Mouse (Mus musculus) limb, embryonic 15.5 days (tissue): ENCODE measurements around the gene Runx1. TPM values are rescaled to one million over a fixed set of nuclear protein-coding genes. Genes with fewer than 3 reads are reported as not detected.

Source experiments
- ATAC-seq: fragments of 200-750 bp; cut with Nextera tagmentation; 2 replicates; pipeline ENCODE4 v1.8.0; 2017; ENCODE audit warnings: low read depth, moderate TSS enrichment; ENCODE audit not compliant: insufficient number of reproducible peaks, low FRiP score, low TSS enrichment
- H3K27ac ChIP-seq: fragments of 300-500 bp; sonication (generic); 2 replicates; pipeline ENCODE4 v1.5.1; 2015; ENCODE audit warnings: moderate library complexity, mild to moderate bottlenecking, inconsistent platforms
- H3K27me3 ChIP-seq: fragments of 300-500 bp; sonication (generic); 2 replicates; pipeline ENCODE4 v1.6.1; 2015; ENCODE audit warnings: inconsistent platforms
- H3K36me3 ChIP-seq: fragments of 300-500 bp; sonication (generic); 2 replicates; pipeline ENCODE4 v1.6.1; 2015; ENCODE audit warnings: inconsistent platforms
- H3K4me1 ChIP-seq: fragments of 300-500 bp; sonication (generic); 2 replicates; pipeline ENCODE4 v1.6.1; 2015; ENCODE audit warnings: inconsistent platforms
- H3K4me2 ChIP-seq: fragments of 300-500 bp; sonication (generic); 2 replicates; pipeline ENCODE4 v1.6.1; 2015; ENCODE audit warnings: mild to moderate bottlenecking, inconsistent platforms
- H3K4me3 ChIP-seq: fragments of 300-500 bp; sonication (generic); 2 replicates; pipeline ENCODE4 v1.5.1; 2015; ENCODE audit warnings: mild to moderate bottlenecking, inconsistent platforms
- H3K9ac ChIP-seq: fragments of 300-500 bp; sonication (generic); 2 replicates; pipeline ENCODE4 v1.6.1; 2015; ENCODE audit warnings: inconsistent platforms
- H3K9me3 ChIP-seq: fragments of 300-500 bp; sonication (generic); 2 replicates; pipeline ENCODE4 v1.6.1; 2016; ENCODE audit warnings: inconsistent platforms
- WGBS: fragments of 180-500 bp; shearing (Covaris S2); methylation state at CpG from one replicate; pipeline ENCODE4 v1.1.7; 2015; 5-methylcytosine and 5-hydroxymethylcytosine counted together
- polyA plus RNA-seq: library from polyadenylated mRNA; unstranded; fragments of >200 nt; fragmentation: Nextera tagmentation; extraction: Ambion mirVana; gene quantifications from 2 replicates; pipeline ENCODE4 v1.2.1, GENCODE M21; 2015

Runx1 gene
- polyA plus RNA-seq, 1 experiment from 2014 or later: 5.9 TPM

- no peak for ATAC-seq
- Histone ChIP-seq H3K4me1 (peaks cover 31% of the 10 kb centered on the region), H3K4me2 (no peak overlapping the region), H3K4me3 (no peak overlapping the region), H3K36me3 (no peaks in the 10 kb centered on the region), H3K27ac (0 out of 2 replicates have a peak overlapping the region, but pooled peaks have one; percentile 14), H3K27me3 (no peaks in the 10 kb centered on the region), H3K9ac (no peak overlapping the region), H3K9me3 (no peaks in the 10 kb centered on the region)
- 22% methylated on average over 11 of the region's 11 CpGs for WGBS
Measured at GRCm38 (mm10) chr16:92632115-92632763, 193.7 kb downstream of the Runx1 start.

- WGBS: 23% methylated on average over 6 of the region's 6 CpGs
- no peaks in the 10 kb centered on the region for H3K36me3 ChIP-seq
- no peak overlapping the region for H3K4me2 ChIP-seq
- peaks cover 36% of the 10 kb centered on the region for H3K4me1 ChIP-seq
- no peaks in the 10 kb centered on the region for H3K9me3 ChIP-seq
- H3K27ac ChIP-seq: no peak overlapping the region
- no peak overlapping the region for H3K4me3 ChIP-seq
- no peak for ATAC-seq
- H3K9ac ChIP-seq: no peak overlapping the region
- no peaks in the 10 kb centered on the region for H3K27me3 ChIP-seq
Measured at GRCm38 (mm10) chr16:92631637-92632036, 194.3 kb downstream of the Runx1 start.

GRCm38 (mm10) chr16:92630950-92631349, 195.0 kb downstream of the Runx1 start:
- Histone ChIP-seq H3K9me3 (no peaks in the 10 kb centered on the region), H3K4me1 (peaks cover 38% of the 10 kb centered on the region), H3K4me3 (no peak overlapping the region), H3K27ac (no peak overlapping the region), H3K9ac (no peak overlapping the region), H3K4me2 (no peak overlapping the region), H3K27me3 (no peaks in the 10 kb centered on the region), H3K36me3 (no peaks in the 10 kb centered on the region)
- ATAC-seq: 0 out of 2 replicates have a peak, but pooled peaks have one; percentile 27
- WGBS: 26% methylated on average over 5 of the region's 5 CpGs

- H3K27me3 ChIP-seq: no peaks in the 10 kb centered on the region
- WGBS: 99% methylated on average over 7 of the region's 7 CpGs
- H3K27ac ChIP-seq: no peak overlapping the region
Measured at GRCm38 (mm10) chr16:92629829-92630228, 196.1 kb downstream of the Runx1 start.

DNA sequence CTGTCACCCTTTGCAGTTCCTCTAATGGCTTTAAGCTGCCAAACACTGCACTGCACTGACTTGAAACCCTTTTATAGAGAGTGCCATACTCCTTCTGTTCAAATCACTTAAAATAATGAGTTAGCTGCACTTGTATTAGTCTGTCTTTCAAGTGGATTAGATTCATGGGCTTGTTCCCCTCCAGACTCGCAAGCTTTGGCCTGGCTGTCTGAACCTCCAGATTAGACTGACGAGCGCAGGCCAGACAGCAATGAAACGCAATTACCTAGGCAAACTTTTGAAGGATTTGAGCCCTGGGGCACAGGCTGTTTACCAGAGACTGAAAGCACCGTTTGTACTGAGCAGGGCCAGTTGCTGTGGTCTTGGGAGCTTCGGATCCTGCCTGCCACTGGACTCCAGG, 198.7 kb downstream of the Runx1 start:
- peak overlapping the region; percentile 33 for H3K27ac ChIP-seq
- H3K4me1 ChIP-seq: peaks cover 35% of the 10 kb centered on the region
- no peak overlapping the region for H3K4me2 ChIP-seq

More at GRCm38 (mm10) chr16:92629829-92630228, 196.1 kb downstream of the Runx1 start:
- no peak for ATAC-seq
- Histone ChIP-seq H3K4me3 (no peak overlapping the region), H3K4me2 (no peak overlapping the region), H3K4me1 (peaks cover 38% of the 10 kb centered on the region), H3K36me3 (no peaks in the 10 kb centered on the region), H3K9me3 (no peaks in the 10 kb centered on the region), H3K9ac (no peak overlapping the region)

DNA sequence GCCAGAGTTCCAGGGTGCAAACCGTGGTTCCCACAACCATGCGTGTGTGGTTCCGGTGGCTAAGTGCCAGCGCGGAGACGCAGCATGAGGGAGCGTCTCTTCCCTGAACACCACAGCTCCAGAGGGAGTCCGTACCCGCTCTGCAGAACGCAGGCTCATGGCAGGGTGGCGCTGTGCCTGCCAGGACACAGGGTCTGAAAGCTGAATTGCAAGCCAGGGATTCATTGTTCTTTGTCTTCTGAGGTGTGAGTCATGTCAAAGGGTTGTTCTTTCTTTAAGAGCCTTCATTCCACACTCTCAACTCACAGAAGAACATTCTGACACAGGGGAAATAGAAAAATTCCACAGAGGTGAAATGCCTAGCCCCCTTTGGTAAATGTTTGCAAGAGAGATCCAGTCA, 202.0 kb downstream of the Runx1 start:
- Histone ChIP-seq H3K36me3 (no peaks in the 10 kb centered on the region), H3K27ac (no peak overlapping the region), H3K9ac (no peak overlapping the region), H3K27me3 (no peaks in the 10 kb centered on the region), H3K4me2 (no peak overlapping the region), H3K9me3 (no peaks in the 10 kb centered on the region), H3K4me3 (no peak overlapping the region), H3K4me1 (peaks cover 25% of the 10 kb centered on the region)
- ATAC-seq: no peak
- 81% methylated on average over 11 of the region's 11 CpGs for WGBS

More for the DNA sequence above, 198.7 kb downstream of the Runx1 start:
- Histone ChIP-seq H3K36me3 (no peaks in the 10 kb centered on the region), H3K27me3 (no peaks in the 10 kb centered on the region), H3K4me3 (no peak overlapping the region), H3K9me3 (no peaks in the 10 kb centered on the region), H3K9ac (no peak overlapping the region)
- ATAC-seq: no peak
- WGBS: 24% methylated on average over 6 of the region's 6 CpGs

DNA sequence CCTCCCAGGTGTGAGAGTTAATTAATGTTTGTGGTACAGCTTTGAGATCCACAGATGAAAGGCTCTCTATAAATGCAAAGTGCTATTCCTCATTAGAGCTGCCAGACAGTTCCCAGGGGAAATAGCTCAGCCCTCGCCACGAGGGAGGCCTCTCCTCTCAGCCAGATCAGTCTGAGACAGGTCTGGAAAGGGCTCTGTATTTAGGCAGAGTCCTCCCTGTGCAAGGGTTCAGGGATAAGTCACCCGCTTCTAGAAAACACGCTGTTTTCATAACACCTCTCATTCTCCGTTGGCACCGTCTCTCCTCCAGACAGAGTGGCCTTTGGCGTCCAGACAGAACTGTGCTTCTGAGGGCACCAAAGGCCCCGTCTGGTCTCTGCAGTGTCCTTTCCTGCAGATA, 204.1 kb downstream of the Runx1 start:
- peaks cover 14% of the 10 kb centered on the region; the same call in 1 of the 2 replicates for H3K4me1 ChIP-seq
- no peaks in the 10 kb centered on the region for H3K27me3 ChIP-seq
- H3K9ac ChIP-seq: no peak overlapping the region
- H3K27ac ChIP-seq: no peak overlapping the region
- H3K9me3 ChIP-seq: 0 out of 2 replicates have a peak, but pooled peaks cover 2% of the 10 kb centered on the region
- no peaks in the 10 kb centered on the region for H3K36me3 ChIP-seq
- no peak overlapping the region for H3K4me2 ChIP-seq
- no peak overlapping the region for H3K4me3 ChIP-seq
- no peak for ATAC-seq
- 42% methylated on average over 8 of the region's 8 CpGs for WGBS

GRCm38 (mm10) chr16:92620841-92621518, 205.0 kb downstream of the Runx1 start:
- WGBS: 55% methylated on average over 10 of the region's 10 CpGs
- no peaks in the 10 kb centered on the region for H3K36me3 ChIP-seq

DNA sequence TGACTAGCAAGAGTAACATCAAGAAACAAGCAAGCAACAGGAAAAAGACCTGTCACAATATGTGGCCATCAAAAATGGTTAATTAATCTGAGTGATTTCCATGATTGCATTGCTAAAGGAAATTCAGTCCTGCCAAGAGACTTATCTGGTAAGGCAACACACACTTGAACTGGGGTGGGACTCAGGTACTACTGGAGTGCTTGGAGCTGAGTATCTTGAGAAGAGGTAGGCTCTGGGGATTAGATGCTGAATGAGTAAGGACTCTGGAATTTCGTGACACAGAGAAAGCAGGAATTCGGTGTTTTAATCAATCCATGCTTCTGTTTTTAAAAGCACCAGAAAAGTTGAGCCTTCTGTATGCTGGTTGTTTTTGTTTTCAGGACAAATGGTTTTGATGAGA, 209.1 kb downstream of the Runx1 start:
- Histone ChIP-seq H3K4me1 (peaks cover 8% of the 10 kb centered on the region; the same call in 1 of the 2 replicates), H3K27me3 (no peaks in the 10 kb centered on the region), H3K4me3 (no peak overlapping the region), H3K9me3 (0 out of 2 replicates have a peak, but pooled peaks cover 2% of the 10 kb centered on the region), H3K36me3 (no peaks in the 10 kb centered on the region), H3K4me2 (no peak overlapping the region), H3K9ac (no peak overlapping the region), H3K27ac (no peak overlapping the region)
- WGBS: 89% methylated on average over 2 of the region's 2 CpGs
- no peak for ATAC-seq

More at GRCm38 (mm10) chr16:92620841-92621518, 205.0 kb downstream of the Runx1 start:
- H3K9me3 ChIP-seq: 0 out of 2 replicates have a peak, but pooled peaks cover 2% of the 10 kb centered on the region
- 0 out of 2 replicates have a peak, but pooled peaks have one; percentile 55 for ATAC-seq
- no peak overlapping the region for H3K9ac ChIP-seq
- H3K4me1 ChIP-seq: peaks cover 10% of the 10 kb centered on the region; the same call in 1 of the 2 replicates
- H3K4me3 ChIP-seq: no peak overlapping the region
- H3K27me3 ChIP-seq: no peaks in the 10 kb centered on the region
- H3K27ac ChIP-seq: no peak overlapping the region
- H3K4me2 ChIP-seq: no peak overlapping the region

DNA sequence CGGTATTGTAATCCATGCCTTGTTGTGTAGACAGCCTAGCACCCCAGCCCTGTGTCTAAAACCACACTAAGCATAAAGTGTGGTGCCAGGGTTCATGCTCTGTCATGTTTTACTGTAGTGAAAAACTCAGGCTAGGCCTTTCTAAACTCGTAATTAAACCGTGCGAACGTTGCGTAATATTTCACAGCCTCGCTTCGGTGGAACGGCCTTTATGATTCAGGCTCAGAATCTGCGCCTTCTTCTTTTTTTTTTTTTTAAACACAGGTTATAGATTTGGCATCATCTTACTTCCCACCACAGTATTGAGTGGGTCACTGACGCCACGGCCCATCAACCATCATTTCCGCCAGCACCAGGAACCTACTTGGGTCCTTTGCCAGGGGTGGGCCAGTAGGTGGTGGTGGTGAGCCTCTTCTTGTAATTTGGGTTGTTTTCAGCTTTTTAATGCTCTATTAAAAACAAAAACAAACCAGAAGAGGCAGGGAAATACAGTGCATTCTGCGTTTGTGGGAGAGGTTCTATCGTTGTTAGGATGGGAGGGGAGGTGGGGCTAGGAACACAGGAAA, 210.6 kb downstream of the Runx1 start:
- no peak for ATAC-seq
- 75% methylated on average over 15 of the region's 15 CpGs for WGBS
- no peak overlapping the region for H3K4me3 ChIP-seq
- peaks cover 6% of the 10 kb centered on the region; the same call in 1 of the 2 replicates for H3K4me1 ChIP-seq
- 0 out of 2 replicates have a peak, but pooled peaks cover 2% of the 10 kb centered on the region for H3K9me3 ChIP-seq
- H3K27ac ChIP-seq: no peak overlapping the region
- H3K9ac ChIP-seq: no peak overlapping the region
- no peak overlapping the region for H3K4me2 ChIP-seq
- H3K27me3 ChIP-seq: no peaks in the 10 kb centered on the region
- H3K36me3 ChIP-seq: no peaks in the 10 kb centered on the region

GRCm38 (mm10) chr16:92612546-92612945, 213.4 kb downstream of the Runx1 start:
- H3K4me2 ChIP-seq: no peak overlapping the region
- no peaks in the 10 kb centered on the region for H3K27me3 ChIP-seq
- no peak for ATAC-seq
- no peaks in the 10 kb centered on the region for H3K9me3 ChIP-seq
- no peak overlapping the region for H3K27ac ChIP-seq
- peaks cover 22% of the 10 kb centered on the region for H3K4me1 ChIP-seq
- no peak overlapping the region for H3K4me3 ChIP-seq
- H3K9ac ChIP-seq: no peak overlapping the region
- no peaks in the 10 kb centered on the region for H3K36me3 ChIP-seq
- 28% methylated on average over 8 of the region's 8 CpGs for WGBS

- Histone ChIP-seq H3K4me2 (no peak overlapping the region), H3K27ac (no peak overlapping the region), H3K27me3 (peaks cover 3% of the 10 kb centered on the region), H3K36me3 (no peaks in the 10 kb centered on the region), H3K9ac (no peak overlapping the region), H3K9me3 (no peaks in the 10 kb centered on the region), H3K4me3 (no peak overlapping the region), H3K4me1 (peaks cover 22% of the 10 kb centered on the region)
- WGBS: 63% methylated on average over 11 of the region's 12 CpGs
- no peak for ATAC-seq
Measured at GRCm38 (mm10) chr16:92611641-92612149, 214.3 kb downstream of the Runx1 start.
